ENCODE assay signal across 13 mouse cellular contexts in the genomic region with DNA sequence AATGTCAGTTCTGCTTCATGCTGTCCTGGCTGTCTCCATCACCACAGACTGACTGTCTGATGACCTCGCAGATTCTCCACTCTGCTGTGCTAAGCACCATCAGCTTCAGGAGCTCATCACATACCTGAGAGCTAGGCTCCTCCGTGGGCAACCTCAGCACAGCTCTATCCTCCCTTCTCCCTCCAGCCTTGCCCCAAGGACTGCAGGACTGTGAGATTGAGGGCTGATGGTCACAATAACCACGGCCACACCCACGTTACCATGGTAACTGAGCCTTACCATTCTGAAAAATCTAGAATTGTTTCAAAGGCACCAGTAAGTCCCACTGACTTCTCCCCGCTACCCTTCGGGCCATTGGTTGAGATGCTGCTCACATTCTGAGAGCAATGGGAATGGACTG. TPM values are rescaled to one million over a fixed set of nuclear protein-coding genes. Genes with fewer than 3 reads are reported as not detected.
DNase-seq lines count a peak whose midpoint lies in the region; ATAC-seq lines count a peak whose summit lies in the region.
"Had no signal": no experiment of that assay in that cellular context is flagged by ENCODE, and none has a peak within 500 bp of the region (broad histone marks: within the 10 kb centered on the region; RNA-seq: fewer than 3 reads in every experiment).

No protein-coding gene starts in this region.

- no peak overlapping the region for H3K4me3 ChIP-seq in hindbrain, embryonic 13.5 days
- H3K4me3 ChIP-seq in hindbrain, embryonic 16.5 days (ENCODE audit: low read length): no peak overlapping the region
- H3K4me3 ChIP-seq in limb, embryonic 12.5 days (replicated peaks): no peak overlapping the region
- H3K4me3 ChIP-seq: lung, embryonic 15.5 days had no signal

- 50% methylated on average over 6 of the region's 6 CpGs for WGBS in hindbrain, embryonic 13.5 days
- WGBS in hindbrain, embryonic 16.5 days: 44% methylated on average over 6 of the region's 6 CpGs
- 61% methylated on average over 6 of the region's 6 CpGs for WGBS in limb, embryonic 12.5 days

- no peak overlapping the region for H3K9ac ChIP-seq in hindbrain, embryonic 13.5 days
- H3K9ac ChIP-seq in hindbrain, embryonic 16.5 days (ENCODE audit: low read depth, low read length): no peak overlapping the region
- H3K9ac ChIP-seq in limb, embryonic 12.5 days (replicated peaks): no peak overlapping the region
- H3K9ac ChIP-seq: lung, embryonic 15.5 days had no signal

- H3K4me2 ChIP-seq in hindbrain, embryonic 13.5 days: no peak overlapping the region
- H3K4me2 ChIP-seq in hindbrain, embryonic 16.5 days (ENCODE audit: low read length): no peak overlapping the region
- no peak overlapping the region for H3K4me2 ChIP-seq in limb, embryonic 12.5 days
- H3K4me2 ChIP-seq: lung, embryonic 15.5 days had no signal

- no peaks in the 10 kb centered on the region for H3K9me3 ChIP-seq in hindbrain, embryonic 13.5 days
- no peaks in the 10 kb centered on the region for H3K9me3 ChIP-seq in hindbrain, embryonic 16.5 days (ENCODE audit: control insufficient read depth, low read length)
- 0 out of 2 replicates have a peak, but pooled peaks cover 3% of the 10 kb centered on the region for H3K9me3 ChIP-seq in limb, embryonic 12.5 days
- H3K9me3 ChIP-seq: lung, embryonic 15.5 days had no signal

- no peak overlapping the region for H3K27ac ChIP-seq in hindbrain, embryonic 13.5 days
- no peak overlapping the region for H3K27ac ChIP-seq in hindbrain, embryonic 16.5 days (ENCODE audit: low read depth, low read length)
- H3K27ac ChIP-seq in limb, embryonic 12.5 days: peak overlapping the region; percentile 89
- H3K27ac ChIP-seq: lung, embryonic 15.5 days had no signal

- ATAC-seq in hindbrain, embryonic 13.5 days (ENCODE audit: low FRiP score): peak; percentile 55; the same call in 1 of the 2 replicates
- no peak for ATAC-seq in hindbrain, embryonic 16.5 days
- ATAC-seq in limb, embryonic 12.5 days (ENCODE audit: insufficient number of reproducible peaks, insufficient read depth, low FRiP score, low TSS enrichment, low read depth): no peak

- H3K27me3 ChIP-seq in hindbrain, embryonic 13.5 days: no peaks in the 10 kb centered on the region
- H3K27me3 ChIP-seq in hindbrain, embryonic 16.5 days (replicated peaks; ENCODE audit: control insufficient read depth, insufficient read depth, low read length): no peaks in the 10 kb centered on the region
- no peaks in the 10 kb centered on the region for H3K27me3 ChIP-seq in limb, embryonic 12.5 days
- H3K27me3 ChIP-seq: lung, embryonic 15.5 days had no signal

- H3K36me3 ChIP-seq in hindbrain, embryonic 13.5 days: no peaks in the 10 kb centered on the region
- no peaks in the 10 kb centered on the region for H3K36me3 ChIP-seq in hindbrain, embryonic 16.5 days (ENCODE audit: control insufficient read depth, insufficient read depth, low read length)
- H3K36me3 ChIP-seq in limb, embryonic 12.5 days: no peaks in the 10 kb centered on the region
- H3K36me3 ChIP-seq: lung, embryonic 15.5 days had no signal

- peak; percentile 62 for DNase-seq in embryo, embryonic 10 days (ENCODE audit: low spot score)
- DNase-seq in embryo, embryonic 9.5 days (ENCODE audit: extremely low spot score): no peak
- DNase-seq in ZHBTc4 (ENCODE audit: low read depth, low spot score): peak; percentile 49
- DNase-seq in urinary bladder, postnatal 10 days (ENCODE audit: low spot score): no peak
- no peak for DNase-seq in adrenal gland, postnatal 25 days
- DNase-seq: adrenal gland, adult 2 months; spleen, adult 18-20 months; thymus, adult 18-20 months had no signal

- peaks cover 33% of the 10 kb centered on the region for H3K4me1 ChIP-seq in hindbrain, embryonic 13.5 days (replicated peaks)
- H3K4me1 ChIP-seq in hindbrain, embryonic 16.5 days (ENCODE audit: control insufficient read depth, insufficient read depth, low read depth, low read length): peaks cover 3% of the 10 kb centered on the region
- H3K4me1 ChIP-seq in limb, embryonic 12.5 days (replicated peaks): peaks cover 38% of the 10 kb centered on the region

RNA-seq across cellular contexts. Expression of a gene that starts 1.5 kb away (rescaled TPM):
- polyA plus RNA-seq in hindbrain, embryonic 13.5 days (2015; fragmentation: Nextera tagmentation; extraction: Ambion mirVana): 8.8 and 10.4 TPM in 2 replicates
- 6.6 and 8.3 TPM in 2 replicates for polyA plus RNA-seq in hindbrain, embryonic 16.5 days (2015; fragmentation: Nextera tagmentation; extraction: Ambion mirVana)
- polyA plus RNA-seq in limb, embryonic 12.5 days (2016; fragmentation: Nextera tagmentation; extraction: Ambion mirVana): 33.3 and 34.8 TPM in 2 replicates
- 28.5 and 36.1 TPM in 2 replicates for total RNA-seq in adrenal gland, postnatal 25 days (2021)
- total RNA-seq: monocyte, adult 5-6 weeks had no signal

Comparison
In these comparisons a context has a peak if more than half of its experiments do, and no peak if none do; other contexts are left out.
1. DNase-seq: peak in embryo, embryonic 10 days (single experiment) and ZHBTc4 (single experiment); none in embryo, embryonic 9.5 days (single experiment), urinary bladder, postnatal 10 days (single experiment) and adrenal gland, postnatal 25 days (single experiment).